Mouse (Mus musculus) small intestine, adult 2 months (tissue): Measurements from ENCODE around the gene Tmem150a. TPM values are rescaled to one million over a fixed set of nuclear protein-coding genes. Genes with fewer than 3 reads are reported as not detected.

ENCODE experiments used
- H3K27ac ChIP-seq: fragments of 200-500 bp; 2 replicates; pipeline ENCODE4 v1.5.1; 2012; ENCODE audit warnings: low read depth, low read length, control low read depth, inconsistent platforms; ENCODE audit not compliant: insufficient read depth
- H3K27me3 ChIP-seq: fragments of 200-500 bp; 2 replicates; pipeline ENCODE4 v1.6.1; 2012; ENCODE audit warnings: mild to moderate bottlenecking, moderate library complexity, low read length, inconsistent platforms; ENCODE audit not compliant: control insufficient read depth, insufficient read depth
- H3K36me3 ChIP-seq: fragments of 200-500 bp; 2 replicates; pipeline ENCODE4 v1.6.1; 2012; ENCODE audit warnings: mild to moderate bottlenecking, low read length, control low read depth, inconsistent platforms; ENCODE audit not compliant: control insufficient read depth, insufficient read depth
- H3K4me1 ChIP-seq: fragments of 200-500 bp; 2 replicates; pipeline ENCODE4 v1.6.1; 2012; ENCODE audit warnings: low read length, inconsistent platforms, mixed read lengths; ENCODE audit not compliant: control insufficient read depth, insufficient read depth, insufficient read length
- H3K4me3 ChIP-seq: fragments of 200-500 bp; 2 replicates; pipeline ENCODE4 v1.5.1; 2012; ENCODE audit warnings: low read depth, mild to moderate bottlenecking, control low read depth, inconsistent platforms, low read length, moderate library complexity
- CTCF ChIP-seq: fragments of 200-500 bp; IDR thresholded peaks from 2 replicates; pipeline ENCODE4 v1.5.1; 2012; ENCODE audit warnings: low read depth, mild to moderate bottlenecking, control low read depth, inconsistent platforms, low read length, moderate library complexity, mixed read lengths; ENCODE audit not compliant: insufficient replicate concordance, insufficient read length; ENCODE audit errors: extremely low read depth
- POLR2A ChIP-seq: fragments of 200-500 bp; IDR thresholded peaks from 2 replicates; pipeline ENCODE4 v1.6.1; 2012; ENCODE audit warnings: low read depth, mild to moderate bottlenecking, control low read depth, inconsistent platforms, low read length, moderate library complexity
- WGBS: fragments of 180-500 bp; shearing (Covaris S2); methylation state at CpG from one replicate; pipeline ENCODE4 v1.1.7; 2018; 5-methylcytosine and 5-hydroxymethylcytosine counted together
- polyA plus RNA-seq: library from polyadenylated mRNA; depleted of rRNA; stranded (reverse); fragments of >200 nt; gene quantifications from 2 replicates; pipeline ENCODE4 v1.2.3, GENCODE M21; 2012

Gene Tmem150a
- polyA plus RNA-seq, 1 experiment: 31.8 TPM

DNA sequence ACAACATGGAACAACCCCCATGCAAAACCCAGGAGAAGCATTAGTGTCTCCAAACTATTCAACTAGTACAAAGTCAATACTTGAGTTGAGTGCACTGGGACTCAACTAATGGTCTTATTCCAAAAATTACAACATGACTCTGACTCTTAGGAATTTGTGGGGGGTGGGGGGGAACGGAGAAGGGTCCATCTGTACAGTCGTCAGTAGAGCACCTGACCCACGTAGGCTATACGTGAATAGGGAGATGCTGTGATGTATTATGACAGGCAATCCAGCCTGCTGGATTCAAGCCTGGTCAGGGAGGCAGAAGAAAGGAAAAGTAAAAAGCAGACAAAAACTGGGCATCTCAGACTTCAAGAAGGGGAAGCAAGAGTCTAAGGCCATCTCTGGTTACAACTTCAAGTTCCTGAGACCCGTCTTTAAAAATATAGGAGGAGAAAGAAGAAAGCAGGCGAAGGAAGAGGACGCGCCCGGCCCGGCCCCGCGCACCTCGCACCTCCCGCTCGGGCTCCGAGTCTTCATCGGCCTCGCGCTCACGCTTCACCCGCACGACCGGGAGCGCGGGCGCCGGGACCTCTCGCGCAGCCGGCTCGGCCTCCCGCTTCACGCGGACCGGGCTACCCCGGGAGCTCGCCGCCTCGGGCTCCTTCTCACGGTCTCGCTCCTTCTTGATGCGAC is 10.7 kb upstream of the Tmem150a start:
- 1% methylated on average over 42 of the region's 42 CpGs for WGBS
- H3K27ac ChIP-seq: no peak overlapping the region

DNA sequence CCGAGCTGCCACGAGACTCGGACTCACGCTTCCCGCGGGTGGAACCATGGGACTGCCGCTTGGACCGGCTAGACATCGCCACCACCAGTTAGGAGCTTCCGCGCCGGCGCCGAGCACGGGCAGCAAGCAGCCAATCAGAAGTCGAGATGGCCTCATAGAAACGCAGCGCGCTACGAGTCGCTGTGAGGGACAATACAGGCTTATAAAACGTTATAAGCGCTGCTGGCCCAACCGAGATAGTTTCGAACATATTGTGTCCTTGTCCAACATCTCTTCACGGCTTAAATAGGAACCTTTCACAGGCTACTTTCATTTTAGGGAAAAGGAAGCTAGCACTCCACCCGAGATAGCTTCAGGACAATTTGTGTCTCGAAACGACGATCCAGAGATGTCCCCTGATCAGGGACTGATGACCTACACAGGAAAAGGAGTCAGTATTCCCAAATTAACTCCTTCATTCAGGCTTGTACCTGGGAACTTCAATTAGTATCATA is 10.1 kb upstream of the Tmem150a start, which contains the start of gene Usp39:
TSS of gene Usp39 (minus strand) at position 111 of the 494 bp plus-strand sequence.
- under 1% methylated on average over 30 of the region's 30 CpGs for WGBS
- Histone ChIP-seq H3K4me3 (peak within 1 kb of the TSS; percentile 87), H3K4me1 (peaks cover 9% of the 10 kb centered on the region), H3K27ac (no peak within 1 kb of the TSS), H3K36me3 (peaks cover 15% of the 10 kb centered on the region), H3K27me3 (no peaks in the 10 kb centered on the region)
- TF ChIP-seq CTCF (no peak), POLR2A (peak; percentile 53; the same call in 1 of the 2 replicates)

More for the DNA sequence above, 10.7 kb upstream of the Tmem150a start:
- Histone ChIP-seq H3K36me3 (peaks cover 14% of the 10 kb centered on the region; the same call in 1 of the 2 replicates), H3K4me3 (peak overlapping the region; percentile 87), H3K4me1 (peaks cover 9% of the 10 kb centered on the region), H3K27me3 (no peaks in the 10 kb centered on the region)
- TF ChIP-seq CTCF (no peak), POLR2A (no peak)

DNA sequence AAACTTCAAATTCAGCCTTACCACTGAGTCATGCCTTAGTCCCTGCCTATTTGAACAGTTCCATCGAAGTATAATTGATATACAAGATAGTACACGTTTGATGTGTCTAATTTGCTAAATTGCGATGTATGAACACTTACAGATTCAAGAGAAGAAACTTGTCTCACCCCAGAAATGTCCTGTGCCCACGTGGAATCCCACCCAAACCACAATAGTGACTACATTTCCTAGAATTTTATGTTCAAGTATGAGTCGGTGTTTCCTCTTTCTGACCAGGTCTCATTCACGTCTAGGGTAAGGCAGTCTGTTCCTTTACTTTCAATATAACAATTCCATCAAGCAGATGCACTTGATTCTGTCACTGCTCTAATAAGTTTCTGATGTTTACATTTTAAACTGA is 9.6 kb upstream of the Tmem150a start:
- WGBS: 38% methylated on average over 6 of the region's 6 CpGs
- Histone ChIP-seq H3K36me3 (peaks cover 20% of the 10 kb centered on the region), H3K27ac (no peak overlapping the region), H3K4me1 (peaks cover 9% of the 10 kb centered on the region), H3K4me3 (no peak overlapping the region), H3K27me3 (no peaks in the 10 kb centered on the region)
- TF ChIP-seq CTCF: no peak

DNA sequence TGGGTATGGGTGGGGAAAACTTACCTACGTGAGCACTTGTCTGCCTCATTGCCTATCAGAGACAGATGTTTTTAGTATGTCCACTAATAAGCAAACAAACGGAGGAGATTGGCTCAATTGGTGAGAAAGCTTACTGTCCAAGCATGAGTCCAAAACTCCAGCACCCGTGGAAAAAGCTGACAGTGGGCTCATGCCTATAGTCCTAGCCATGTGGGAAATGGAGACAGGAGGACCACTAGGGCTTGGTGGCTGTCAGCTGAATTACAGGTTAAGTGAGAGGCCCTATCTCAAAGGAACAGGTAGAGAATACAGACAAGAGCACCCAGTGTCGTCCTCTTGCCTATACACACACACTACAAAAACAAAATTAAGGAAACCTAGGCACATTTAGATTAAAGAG is 9.0 kb upstream of the Tmem150a start:
- H3K27ac ChIP-seq: no peak overlapping the region
- 85% methylated on average over 4 of the region's 4 CpGs for WGBS
- no peaks in the 10 kb centered on the region for H3K27me3 ChIP-seq
- no peak overlapping the region for H3K4me3 ChIP-seq
- peaks cover 9% of the 10 kb centered on the region for H3K4me1 ChIP-seq
- peaks cover 25% of the 10 kb centered on the region for H3K36me3 ChIP-seq
- no peak for TF ChIP-seq POLR2A
- TF ChIP-seq CTCF: no peak

DNA sequence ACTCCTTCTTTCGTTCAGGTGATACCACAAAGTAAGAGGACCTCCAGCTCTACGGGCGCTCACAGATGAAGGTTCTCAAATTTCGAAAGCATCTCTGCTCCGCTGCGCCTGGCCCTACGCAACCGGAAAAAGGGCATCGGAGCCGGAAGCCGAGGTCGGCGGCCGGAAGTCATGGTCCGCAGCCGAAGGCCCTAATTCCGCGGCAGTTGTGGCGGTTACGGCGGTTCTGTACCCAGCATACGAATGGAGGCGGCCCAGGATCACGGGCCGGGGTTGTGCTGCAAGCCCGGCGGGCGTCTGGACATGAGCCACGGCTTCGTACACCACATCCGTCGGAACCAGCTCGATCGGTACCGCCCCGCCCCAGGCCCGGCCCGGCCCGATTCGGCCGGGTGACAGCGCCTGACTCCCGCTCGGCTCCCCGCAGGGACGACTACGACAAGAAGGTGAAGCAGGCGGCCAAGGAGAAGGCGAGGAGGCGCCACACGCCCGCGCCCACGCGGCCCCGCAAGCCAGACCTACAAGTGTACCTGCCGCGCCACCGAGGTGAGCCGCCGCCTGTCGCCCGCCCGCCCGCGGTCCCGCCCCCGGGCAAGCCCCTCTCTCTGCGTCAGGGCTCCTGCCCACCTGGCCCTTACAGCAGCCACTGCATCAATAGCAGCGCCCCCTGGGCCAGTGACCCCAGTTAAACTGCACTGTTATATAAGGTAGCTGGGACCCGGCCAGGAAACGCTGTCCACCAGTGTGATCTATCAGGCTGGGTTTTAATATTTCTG is 7.9 kb upstream of the Tmem150a start, which contains the start of gene 0610030E20Rik:
TSS of gene 0610030E20Rik (plus strand) at position 152 of the 776 bp plus-strand sequence.
- H3K36me3 ChIP-seq: peaks cover 25% of the 10 kb centered on the region
- H3K4me1 ChIP-seq: peaks cover 9% of the 10 kb centered on the region
- H3K27ac ChIP-seq: peak within 1 kb of the TSS; percentile 84
- TF ChIP-seq POLR2A: peak; percentile 47; the same call in 1 of the 2 replicates
- peak; percentile 9; the same call in 1 of the 2 replicates for TF ChIP-seq CTCF
- H3K4me3 ChIP-seq: peak within 1 kb of the TSS; percentile 99
- no peaks in the 10 kb centered on the region for H3K27me3 ChIP-seq
- WGBS: under 1% methylated on average over 72 of the region's 72 CpGs

DNA sequence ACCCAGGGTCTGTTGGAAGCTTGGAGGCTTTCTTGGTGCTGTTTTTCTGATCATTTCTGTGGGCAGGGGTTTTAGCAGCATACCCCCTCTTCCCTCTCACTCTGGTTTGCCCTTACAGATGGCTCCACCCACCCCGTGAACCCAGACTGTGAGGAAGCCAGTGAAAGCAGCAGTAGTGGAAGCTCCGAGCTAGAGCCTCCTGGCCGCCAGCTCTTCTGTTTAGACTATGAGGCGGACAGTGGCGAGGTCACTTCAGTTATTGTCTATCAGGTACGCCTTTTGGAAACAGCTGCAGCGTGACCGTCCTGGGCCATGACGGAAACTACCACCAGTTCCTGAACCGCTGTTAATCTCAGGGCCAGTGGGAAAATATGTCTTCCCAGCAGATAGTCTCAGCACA is 6.8 kb upstream of the Tmem150a start:
- H3K4me1 ChIP-seq: peaks cover 9% of the 10 kb centered on the region
- 81% methylated on average over 10 of the region's 10 CpGs for WGBS
- H3K4me3 ChIP-seq: peak overlapping the region; percentile 3; the same call in 1 of the 2 replicates
- TF ChIP-seq POLR2A: no peak
- H3K27me3 ChIP-seq: no peaks in the 10 kb centered on the region
- no peak overlapping the region for H3K27ac ChIP-seq
- peaks cover 25% of the 10 kb centered on the region for H3K36me3 ChIP-seq

DNA sequence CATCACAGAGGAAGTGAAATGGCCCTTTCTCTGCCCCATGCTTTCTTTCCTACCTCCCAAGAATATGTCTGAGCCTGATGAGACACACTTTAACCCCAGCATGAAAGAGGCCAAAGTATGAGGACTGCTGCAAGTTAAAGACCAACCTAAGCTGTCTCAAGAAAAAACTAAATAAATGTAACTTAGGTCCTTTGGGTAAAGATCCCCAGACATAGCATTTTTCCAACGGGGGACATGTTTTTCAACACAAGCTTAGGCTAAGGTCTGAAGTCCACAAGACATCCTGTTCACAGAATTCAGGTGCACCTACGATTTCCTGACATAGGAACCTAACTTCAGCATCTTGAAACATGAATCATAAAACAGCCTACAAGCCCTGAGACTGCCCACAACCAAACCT is 5.0 kb upstream of the Tmem150a start:
- Histone ChIP-seq H3K4me3 (no peak overlapping the region), H3K27ac (no peak overlapping the region), H3K27me3 (no peaks in the 10 kb centered on the region), H3K36me3 (peaks cover 25% of the 10 kb centered on the region), H3K4me1 (peaks cover 18% of the 10 kb centered on the region)
- WGBS: 66% methylated on average over 2 of the region's 2 CpGs
- TF ChIP-seq CTCF (no peak), POLR2A (no peak)
